Mouse (Mus musculus) ZHBTc4 (cell line): ENCODE measurements around the gene Gm4177.
"Not testable (repeated sequence)": the region's sequence is repeated elsewhere in the genome, so short reads cannot be mapped to it uniquely, and the experiment has no call there.

Experiments
- DNase-seq: peaks from one replicate; pipeline ENCODE4 v3.0.0-alpha.2; 2011; ENCODE audit warnings: low read depth, low spot score

Gene Gm4177

GRCm38 (mm10) chr7:21796628-21797027 is at the start of gene Gm4177:
Gene Gm4177 (minus strand): TSS chr7:21796728.
- DNase-seq: not testable (repeated sequence)

- not testable (repeated sequence) for DNase-seq
Measured at GRCm38 (mm10) chr7:21844167-21844566, 47.6 kb upstream of the Gm4177 start, which contains the start of gene Gm5725. Gene Gm5725 (minus strand): TSS chr7:21844267.

DNA sequence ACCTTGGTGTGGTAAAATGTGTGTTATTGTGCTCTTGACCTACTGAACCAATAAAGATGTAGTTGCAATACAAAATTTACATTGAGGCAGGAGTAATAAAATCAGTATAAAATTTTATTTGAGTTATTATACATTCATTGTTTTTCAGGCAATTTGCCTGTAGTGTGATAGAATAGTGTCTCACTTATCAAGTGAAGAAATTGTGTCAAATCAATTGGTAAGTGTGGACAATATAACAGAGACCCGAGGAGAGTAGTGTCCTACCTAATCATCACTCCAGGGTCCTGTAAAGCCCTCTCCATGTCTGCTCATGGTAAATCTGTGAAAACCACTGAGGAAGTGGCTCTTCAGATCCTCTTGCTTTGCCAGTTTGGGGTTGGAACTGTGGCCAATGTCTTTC is 35.5 kb upstream of the Gm4177 start, which contains the start of gene Vmn1r135:
TSS of gene Vmn1r135 (plus strand) at position 301 of the 400 bp plus-strand sequence.
- DNase-seq: not testable (repeated sequence)

- not testable (repeated sequence) for DNase-seq
Measured at GRCm38 (mm10) chr7:21761375-21761774, 35.2 kb downstream of the Gm4177 start, which contains the start of gene Gm4175. Gene Gm4175 (minus strand): TSS chr7:21761475.
